Mouse (Mus musculus) midbrain, embryonic 13.5 days (tissue): Measurements from ENCODE around the gene Lyz2. TPM values are rescaled to one million over a fixed set of nuclear protein-coding genes. Genes with fewer than 3 reads are reported as not detected.
A peak's percentile ranks its signal among the peaks of the same experiment; 100 is the strongest.

Experiments
- ATAC-seq: fragments of 200-750 bp; cut with Nextera tagmentation; 2 replicates; pipeline ENCODE4 v1.8.0; 2017; ENCODE audit warnings: mild to moderate bottlenecking, moderate TSS enrichment, moderate library complexity
- H3K27ac ChIP-seq: fragments of 300-500 bp; sonication (generic); 2 replicates; pipeline ENCODE4 v1.5.1; 2015; ENCODE audit warnings: inconsistent platforms, mild to moderate bottlenecking, moderate library complexity
- H3K27me3 ChIP-seq: fragments of 300-500 bp; sonication (generic); 2 replicates; pipeline ENCODE4 v1.6.1; 2015; ENCODE audit warnings: mild to moderate bottlenecking, inconsistent platforms
- H3K36me3 ChIP-seq: fragments of 300-500 bp; sonication (generic); 2 replicates; pipeline ENCODE4 v1.6.1; 2015; ENCODE audit warnings: mild to moderate bottlenecking, inconsistent platforms
- H3K4me1 ChIP-seq: fragments of 300-500 bp; sonication (generic); replicated peaks from 2 replicates; pipeline ENCODE4 v1.6.1; 2015; ENCODE audit warnings: inconsistent platforms
- H3K4me2 ChIP-seq: fragments of 300-500 bp; sonication (generic); replicated peaks from 2 replicates; pipeline ENCODE4 v1.6.1; 2015; ENCODE audit warnings: moderate library complexity, mild to moderate bottlenecking, inconsistent platforms
- H3K4me3 ChIP-seq: fragments of 300-500 bp; sonication (generic); replicated peaks from 2 replicates; pipeline ENCODE4 v1.5.1; 2015; ENCODE audit warnings: mild to moderate bottlenecking, inconsistent platforms
- H3K9ac ChIP-seq: fragments of 300-500 bp; sonication (generic); replicated peaks from 2 replicates; pipeline ENCODE4 v1.6.1; 2015; ENCODE audit warnings: mild to moderate bottlenecking, inconsistent platforms
- H3K9me3 ChIP-seq: fragments of 300-500 bp; sonication (generic); 2 replicates; pipeline ENCODE4 v1.6.1; 2016; ENCODE audit warnings: mild to moderate bottlenecking, inconsistent platforms
- WGBS: fragments of 180-500 bp; shearing (Covaris S2); methylation state at CpG from one replicate; pipeline ENCODE4 v1.1.7; 2015; 5-methylcytosine and 5-hydroxymethylcytosine counted together
- polyA plus RNA-seq: library from polyadenylated mRNA; unstranded; fragments of >200 nt; fragmentation: Nextera tagmentation; extraction: Ambion mirVana; gene quantifications from 2 replicates; pipeline ENCODE4 v1.2.1, GENCODE M21; 2015

The Lyz2 gene
- polyA plus RNA-seq = 14.7 and 19.0 TPM in 2 replicates

DNA sequence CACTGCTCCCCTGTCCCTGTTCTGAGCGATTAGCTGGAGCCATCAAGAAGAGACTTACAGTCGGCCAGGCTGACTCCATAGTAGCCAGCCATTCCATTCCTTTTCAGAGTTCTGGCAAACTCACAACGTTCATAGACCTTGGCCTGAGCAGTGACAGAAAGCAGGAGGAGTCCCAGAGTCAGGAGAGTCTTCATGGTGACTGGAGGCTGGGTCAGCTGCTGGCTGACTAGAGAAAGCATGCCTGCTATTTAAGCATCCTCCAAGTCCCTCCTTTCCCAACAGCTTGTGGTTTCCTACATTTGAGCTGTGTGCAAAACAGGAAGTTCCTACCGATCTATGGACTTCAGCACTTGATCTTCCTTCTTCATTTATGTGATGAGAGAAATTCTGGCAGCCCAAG is at the start of gene Lyz2:
Gene Lyz2, minus strand, starts transcription at position 273 of the 400 bp plus-strand sequence.
- H3K27ac ChIP-seq = no peak within 1 kb of the TSS

GRCm38 (mm10) chr10:117330521-117330920 is 48.4 kb upstream of the Lyz2 start:
- no peak overlapping the region for H3K4me3 ChIP-seq
- peaks cover under 1% of the 10 kb centered on the region; the same call in 1 of the 2 replicates for H3K4me1 ChIP-seq
- no peaks in the 10 kb centered on the region for H3K27me3 ChIP-seq
- no peaks in the 10 kb centered on the region for H3K9me3 ChIP-seq
- H3K36me3 ChIP-seq = no peaks in the 10 kb centered on the region
- 80% methylated on average over 5 of the region's 5 CpGs for WGBS
- ATAC-seq = no peak
- H3K9ac ChIP-seq = no peak overlapping the region
- H3K4me2 ChIP-seq = no peak overlapping the region
- no peak overlapping the region for H3K27ac ChIP-seq

More for the DNA sequence above, at the start of gene Lyz2:
- H3K4me3 ChIP-seq = no peak within 1 kb of the TSS
- no peaks in the 10 kb centered on the region for H3K36me3 ChIP-seq
- 73% methylated on average over 4 of the region's 4 CpGs for WGBS
- no peaks in the 10 kb centered on the region for H3K4me1 ChIP-seq
- no peak within 1 kb of the TSS for H3K4me2 ChIP-seq
- no peak within 1 kb of the TSS for H3K9ac ChIP-seq
- H3K9me3 ChIP-seq = no peaks in the 10 kb centered on the region
- H3K27me3 ChIP-seq = no peaks in the 10 kb centered on the region
- no peak for ATAC-seq

DNA sequence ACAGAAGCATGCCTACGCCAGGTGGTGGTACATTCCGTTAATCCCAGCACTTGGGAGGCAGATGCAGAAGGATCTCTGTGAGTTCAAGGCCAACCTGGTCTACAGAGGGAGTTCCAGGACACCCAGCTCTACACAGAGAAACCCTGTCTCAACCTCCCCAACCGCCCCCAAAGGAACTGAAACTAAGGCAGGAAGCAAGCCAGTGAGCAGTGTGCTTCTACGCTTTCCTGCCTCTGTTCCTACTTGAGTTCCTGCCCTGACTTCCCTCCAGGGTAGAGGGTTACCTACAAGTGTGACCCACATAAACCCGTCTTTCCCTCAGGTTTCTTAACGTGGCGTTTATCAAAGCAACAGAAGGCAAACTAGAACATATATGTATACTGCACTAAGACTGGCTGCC is 41.7 kb upstream of the Lyz2 start:
- no peak overlapping the region for H3K9ac ChIP-seq
- H3K27ac ChIP-seq = no peak overlapping the region
- WGBS = 95% methylated on average over 7 of the region's 7 CpGs
- ATAC-seq = no peak
- no peaks in the 10 kb centered on the region for H3K36me3 ChIP-seq
- 0 out of 2 replicates have a peak, but pooled peaks cover 4% of the 10 kb centered on the region for H3K9me3 ChIP-seq
- no peaks in the 10 kb centered on the region for H3K27me3 ChIP-seq
- no peak overlapping the region for H3K4me2 ChIP-seq
- no peaks in the 10 kb centered on the region for H3K4me1 ChIP-seq
- no peak overlapping the region for H3K4me3 ChIP-seq

DNA sequence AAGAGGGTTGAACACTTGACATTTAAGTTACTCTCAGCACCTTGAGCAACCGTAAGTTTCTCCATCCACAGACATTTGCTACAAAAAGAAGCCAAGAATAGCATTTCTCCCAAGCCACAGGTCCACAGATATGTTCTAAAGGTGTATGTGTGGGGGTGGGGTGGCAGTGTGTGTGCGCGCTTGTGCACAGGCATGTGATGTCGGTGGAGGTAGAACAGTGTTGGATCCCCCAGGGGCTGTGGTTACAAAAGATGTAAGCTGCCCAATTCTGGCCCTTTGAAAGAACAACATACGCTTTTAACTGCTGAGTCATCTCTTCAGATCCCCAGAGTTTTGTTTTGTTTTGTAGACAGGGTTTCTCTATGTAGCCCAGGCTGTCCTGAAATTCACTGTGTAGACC is 40.5 kb upstream of the Lyz2 start:
- ATAC-seq = no peak
- H3K27ac ChIP-seq = no peak overlapping the region
- no peaks in the 10 kb centered on the region for H3K4me1 ChIP-seq
- no peak overlapping the region for H3K4me3 ChIP-seq
- H3K9ac ChIP-seq = no peak overlapping the region
- H3K27me3 ChIP-seq = no peaks in the 10 kb centered on the region
- no peak overlapping the region for H3K4me2 ChIP-seq
- H3K36me3 ChIP-seq = no peaks in the 10 kb centered on the region
- WGBS = 96% methylated on average over 5 of the region's 5 CpGs
- H3K9me3 ChIP-seq = 0 out of 2 replicates have a peak, but pooled peaks cover 4% of the 10 kb centered on the region

GRCm38 (mm10) chr10:117320571-117320981 is 38.5 kb upstream of the Lyz2 start:
- ATAC-seq = no peak
- no peak overlapping the region for H3K4me3 ChIP-seq
- no peaks in the 10 kb centered on the region for H3K36me3 ChIP-seq
- no peaks in the 10 kb centered on the region for H3K27me3 ChIP-seq
- no peaks in the 10 kb centered on the region for H3K4me1 ChIP-seq
- 0 out of 2 replicates have a peak, but pooled peaks cover 4% of the 10 kb centered on the region for H3K9me3 ChIP-seq
- H3K27ac ChIP-seq = no peak overlapping the region
- H3K9ac ChIP-seq = no peak overlapping the region
- 63% methylated on average over 3 of the region's 3 CpGs for WGBS
- H3K4me2 ChIP-seq = no peak overlapping the region

GRCm38 (mm10) chr10:117316391-117316790 is 34.3 kb upstream of the Lyz2 start:
- H3K36me3 ChIP-seq = no peaks in the 10 kb centered on the region
- no peaks in the 10 kb centered on the region for H3K9me3 ChIP-seq
- no peaks in the 10 kb centered on the region for H3K27me3 ChIP-seq
- H3K27ac ChIP-seq = no peak overlapping the region
- WGBS = 92% methylated on average over 11 of the region's 11 CpGs
- H3K9ac ChIP-seq = no peak overlapping the region
- ATAC-seq = 0 out of 2 replicates have a peak, but pooled peaks have one; percentile 43
- no peak overlapping the region for H3K4me2 ChIP-seq
- H3K4me3 ChIP-seq = no peak overlapping the region
- no peaks in the 10 kb centered on the region for H3K4me1 ChIP-seq

GRCm38 (mm10) chr10:117313133-117313532 is 31.0 kb upstream of the Lyz2 start:
- H3K9me3 ChIP-seq = no peaks in the 10 kb centered on the region
- no peak overlapping the region for H3K4me2 ChIP-seq
- no peak overlapping the region for H3K9ac ChIP-seq
- H3K27ac ChIP-seq = no peak overlapping the region
- H3K4me3 ChIP-seq = no peak overlapping the region
- no peaks in the 10 kb centered on the region for H3K27me3 ChIP-seq
- WGBS = 89% methylated on average over 2 of the region's 2 CpGs
- no peaks in the 10 kb centered on the region for H3K36me3 ChIP-seq
- no peaks in the 10 kb centered on the region for H3K4me1 ChIP-seq
- no peak for ATAC-seq

DNA sequence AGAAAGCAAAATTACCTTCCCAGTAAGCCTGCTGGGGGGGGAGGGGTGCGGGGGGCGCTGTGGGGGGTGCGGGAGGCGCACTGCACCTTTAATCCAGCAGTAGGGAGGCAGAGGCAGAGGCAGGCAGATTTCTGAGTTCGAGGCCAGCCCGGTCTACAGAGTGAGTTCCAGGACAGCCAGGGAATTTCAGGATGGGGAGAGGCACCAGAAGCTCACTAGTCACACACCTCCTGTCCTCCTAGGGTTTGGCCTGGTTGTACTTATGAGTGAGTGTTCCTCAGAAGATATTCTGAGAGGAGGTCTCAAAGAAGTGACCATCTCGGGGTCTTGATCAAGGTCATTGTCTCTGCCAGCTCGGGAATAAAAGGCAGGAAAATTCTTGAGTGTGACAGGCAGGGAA is 30.0 kb upstream of the Lyz2 start:
- H3K27ac ChIP-seq = no peak overlapping the region
- no peaks in the 10 kb centered on the region for H3K9me3 ChIP-seq
- no peaks in the 10 kb centered on the region for H3K36me3 ChIP-seq
- no peak overlapping the region for H3K4me3 ChIP-seq
- no peak for ATAC-seq
- WGBS = 83% methylated on average over 8 of the region's 8 CpGs
- no peak overlapping the region for H3K9ac ChIP-seq
- H3K4me1 ChIP-seq = no peaks in the 10 kb centered on the region
- no peak overlapping the region for H3K4me2 ChIP-seq
- H3K27me3 ChIP-seq = no peaks in the 10 kb centered on the region

DNA sequence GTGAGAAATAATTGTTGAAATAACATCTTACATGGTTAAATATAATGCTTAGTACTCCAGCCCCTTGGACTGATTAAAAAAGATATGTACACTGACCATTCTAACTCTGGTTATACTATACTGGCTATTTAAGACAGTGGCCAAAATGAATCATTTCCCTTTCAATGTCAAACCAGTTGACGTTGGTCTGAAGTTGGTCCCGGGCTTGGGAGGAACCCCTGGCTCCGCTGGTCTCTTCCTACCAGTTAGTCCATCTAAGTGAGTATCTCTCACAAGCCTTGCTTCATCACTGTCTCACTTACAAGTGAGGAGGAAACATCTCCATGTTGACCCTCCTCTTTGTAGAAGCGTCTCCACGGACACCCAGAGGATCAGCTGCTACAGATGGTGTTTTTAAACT is 22.2 kb upstream of the Lyz2 start:
- H3K27ac ChIP-seq = no peak overlapping the region
- H3K27me3 ChIP-seq = no peaks in the 10 kb centered on the region
- no peak overlapping the region for H3K9ac ChIP-seq
- H3K4me2 ChIP-seq = no peak overlapping the region
- H3K4me1 ChIP-seq = no peaks in the 10 kb centered on the region
- ATAC-seq = no peak
- no peak overlapping the region for H3K4me3 ChIP-seq
- no peaks in the 10 kb centered on the region for H3K36me3 ChIP-seq
- WGBS = 93% methylated on average over 5 of the region's 5 CpGs
- no peaks in the 10 kb centered on the region for H3K9me3 ChIP-seq

GRCm38 (mm10) chr10:117301688-117302087 is 19.6 kb upstream of the Lyz2 start:
- WGBS = 93% methylated on average over 1 of the region's 1 CpGs
- Histone ChIP-seq H3K4me1 (no peaks in the 10 kb centered on the region), H3K27ac (no peak overlapping the region), H3K9ac (no peak overlapping the region), H3K9me3 (no peaks in the 10 kb centered on the region), H3K4me2 (no peak overlapping the region), H3K36me3 (no peaks in the 10 kb centered on the region), H3K27me3 (no peaks in the 10 kb centered on the region), H3K4me3 (no peak overlapping the region)
- no peak for ATAC-seq

- WGBS = 86% methylated on average over 5 of the region's 5 CpGs
- no peak for ATAC-seq
- no peaks in the 10 kb centered on the region for H3K27me3 ChIP-seq
These were observed 17.9 kb upstream of the Lyz2 start for GRCm38 (mm10) chr10:117299901-117300520.

DNA sequence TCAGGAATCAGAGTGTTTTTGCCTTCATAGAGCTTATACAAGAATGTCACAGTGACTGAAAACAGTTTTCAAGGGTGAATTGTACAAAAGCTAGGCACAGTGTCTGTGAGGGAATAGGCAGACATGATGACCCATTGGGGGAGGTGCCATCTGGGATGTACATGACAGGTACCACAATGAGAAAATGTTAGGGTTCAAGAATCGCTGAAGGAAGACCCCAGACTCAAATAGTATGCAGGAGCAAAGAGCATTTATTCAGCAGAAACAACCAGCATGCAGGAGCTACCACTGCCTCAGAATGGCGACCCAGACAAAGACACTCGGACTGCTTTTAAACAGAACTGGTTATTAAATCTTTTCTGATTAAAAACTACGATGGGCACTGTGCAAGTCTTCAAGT is 17.0 kb upstream of the Lyz2 start:
- H3K4me1 ChIP-seq = no peaks in the 10 kb centered on the region
- WGBS = 88% methylated on average over 4 of the region's 4 CpGs
- no peak for ATAC-seq
- H3K36me3 ChIP-seq = no peaks in the 10 kb centered on the region
- H3K9ac ChIP-seq = no peak overlapping the region
- no peaks in the 10 kb centered on the region for H3K9me3 ChIP-seq
- H3K27ac ChIP-seq = no peak overlapping the region
- no peak overlapping the region for H3K4me2 ChIP-seq
- H3K27me3 ChIP-seq = no peaks in the 10 kb centered on the region
- no peak overlapping the region for H3K4me3 ChIP-seq

More at GRCm38 (mm10) chr10:117299901-117300520, 17.9 kb upstream of the Lyz2 start:
- no peaks in the 10 kb centered on the region for H3K4me1 ChIP-seq
- no peak overlapping the region for H3K9ac ChIP-seq
- H3K36me3 ChIP-seq = no peaks in the 10 kb centered on the region
- H3K9me3 ChIP-seq = no peaks in the 10 kb centered on the region
- no peak overlapping the region for H3K4me2 ChIP-seq
- H3K27ac ChIP-seq = no peak overlapping the region
- H3K4me3 ChIP-seq = no peak overlapping the region

DNA sequence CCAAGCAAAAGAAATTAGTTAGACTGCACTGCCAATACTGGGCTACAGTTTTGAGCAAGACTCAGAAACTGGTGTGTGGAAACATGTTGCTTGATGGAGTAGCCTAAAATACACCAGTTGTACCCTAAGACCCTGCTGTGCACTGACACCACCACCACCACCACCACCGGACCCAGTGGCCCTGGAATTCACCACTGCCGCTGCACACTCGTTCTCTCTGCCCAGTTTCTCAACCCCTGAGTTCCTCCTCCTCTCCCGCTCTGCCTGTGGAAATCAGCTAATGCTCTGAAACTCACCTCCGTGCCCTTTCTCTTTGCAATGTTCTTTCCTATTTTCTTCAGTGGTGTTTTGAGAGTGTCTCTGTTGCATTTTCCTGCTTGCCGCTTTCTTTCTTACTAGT is 16.2 kb upstream of the Lyz2 start:
- Histone ChIP-seq H3K27ac (no peak overlapping the region), H3K9me3 (no peaks in the 10 kb centered on the region), H3K4me2 (no peak overlapping the region), H3K9ac (no peak overlapping the region), H3K4me3 (no peak overlapping the region), H3K27me3 (no peaks in the 10 kb centered on the region), H3K36me3 (no peaks in the 10 kb centered on the region), H3K4me1 (no peaks in the 10 kb centered on the region)
- no peak for ATAC-seq
- 84% methylated on average over 6 of the region's 6 CpGs for WGBS
